Mouse (Mus musculus): ENCODE data around the gene Grip1. TPM values are rescaled to one million over a fixed set of nuclear protein-coding genes. Genes with fewer than 3 reads are reported as not detected.
A peak's percentile ranks its signal among the peaks of the same experiment; 100 is the strongest.

The Grip1 gene
- polyA plus RNA-seq, 1 experiment from 2014 or later: 4.8 TPM

GRCm38 (mm10) chr10:120061238-120062130 is 607.9 kb downstream of the Grip1 start:
- Histone ChIP-seq H3K4me2 (replicated peaks) (no peak overlapping the region), H3K4me3 (replicated peaks) (no peak overlapping the region), H3K9ac (no peak overlapping the region), H3K4me1 (no peaks in the 10 kb centered on the region), H3K9me3 (replicated peaks) (no peaks in the 10 kb centered on the region), H3K27me3 (no peaks in the 10 kb centered on the region), H3K36me3 (no peaks in the 10 kb centered on the region), H3K27ac (replicated peaks) (no peak overlapping the region)
- ATAC-seq (ENCODE audit: insufficient number of reproducible peaks, low FRiP score, low TSS enrichment, low read depth): no peak
- 78% methylated on average over 24 of the region's 24 CpGs for whole genome bisulfite sequencing

- Histone ChIP-seq H3K4me3 (replicated peaks) (no peak overlapping the region), H3K27me3 (no peaks in the 10 kb centered on the region), H3K9me3 (replicated peaks) (no peaks in the 10 kb centered on the region), H3K27ac (replicated peaks) (no peak overlapping the region), H3K36me3 (no peaks in the 10 kb centered on the region), H3K4me2 (replicated peaks) (no peak overlapping the region), H3K9ac (no peak overlapping the region), H3K4me1 (no peaks in the 10 kb centered on the region)
- 20% methylated on average over 5 of the region's 5 CpGs for WGBS
- no peak for ATAC-seq (ENCODE audit: insufficient number of reproducible peaks, low FRiP score, low TSS enrichment, low read depth)
Measured at GRCm38 (mm10) chr10:120064424-120064823, 610.8 kb downstream of the Grip1 start.

GRCm38 (mm10) chr10:120066319-120066718 is 612.7 kb downstream of the Grip1 start:
- Histone ChIP-seq H3K4me2 (replicated peaks) (no peak overlapping the region), H3K36me3 (no peaks in the 10 kb centered on the region), H3K4me3 (replicated peaks) (no peak overlapping the region), H3K9ac (no peak overlapping the region), H3K9me3 (replicated peaks) (no peaks in the 10 kb centered on the region), H3K27me3 (no peaks in the 10 kb centered on the region), H3K27ac (replicated peaks) (no peak overlapping the region), H3K4me1 (no peaks in the 10 kb centered on the region)
- 91% methylated on average over 10 of the region's 10 CpGs for WGBS
- no peak for ATAC-seq (ENCODE audit: insufficient number of reproducible peaks, low FRiP score, low TSS enrichment, low read depth)

GRCm38 (mm10) chr10:120077850-120078249 is 624.2 kb downstream of the Grip1 start:
- 79% methylated on average over 3 of the region's 3 CpGs for WGBS
- no peak overlapping the region for H3K9ac ChIP-seq

GRCm38 (mm10) chr10:120092548-120092947 is 638.9 kb downstream of the Grip1 start:
- Histone ChIP-seq H3K4me3 (replicated peaks) (no peak overlapping the region), H3K9me3 (replicated peaks) (no peaks in the 10 kb centered on the region), H3K27ac (replicated peaks) (no peak overlapping the region), H3K27me3 (no peaks in the 10 kb centered on the region), H3K36me3 (peaks cover 77% of the 10 kb centered on the region), H3K9ac (no peak overlapping the region), H3K4me2 (replicated peaks) (no peak overlapping the region), H3K4me1 (no peaks in the 10 kb centered on the region)
- WGBS: 82% methylated on average over 12 of the region's 12 CpGs
- ATAC-seq (ENCODE audit: insufficient number of reproducible peaks, low FRiP score, low TSS enrichment, low read depth): no peak

More at GRCm38 (mm10) chr10:120077850-120078249, 624.2 kb downstream of the Grip1 start:
- no peak overlapping the region for H3K4me2 ChIP-seq (replicated peaks)
- peaks cover 22% of the 10 kb centered on the region for H3K36me3 ChIP-seq
- H3K9me3 ChIP-seq (replicated peaks): no peaks in the 10 kb centered on the region
- H3K4me1 ChIP-seq: no peaks in the 10 kb centered on the region
- no peak overlapping the region for H3K4me3 ChIP-seq (replicated peaks)
- 0 out of 2 replicates have a peak, but pooled peaks have one; percentile 29 for ATAC-seq (ENCODE audit: insufficient number of reproducible peaks, low FRiP score, low TSS enrichment, low read depth)
- no peak overlapping the region for H3K27ac ChIP-seq (replicated peaks)
- no peaks in the 10 kb centered on the region for H3K27me3 ChIP-seq

GRCm38 (mm10) chr10:120095136-120095535 is 641.5 kb downstream of the Grip1 start:
- no peak for ATAC-seq (ENCODE audit: insufficient number of reproducible peaks, low FRiP score, low TSS enrichment, low read depth)
- 78% methylated on average over 9 of the region's 9 CpGs for WGBS
- Histone ChIP-seq H3K4me2 (replicated peaks) (no peak overlapping the region), H3K36me3 (peaks cover 65% of the 10 kb centered on the region), H3K27ac (replicated peaks) (no peak overlapping the region), H3K4me3 (replicated peaks) (no peak overlapping the region), H3K9me3 (replicated peaks) (no peaks in the 10 kb centered on the region), H3K27me3 (no peaks in the 10 kb centered on the region), H3K4me1 (no peaks in the 10 kb centered on the region), H3K9ac (no peak overlapping the region)

- no peak overlapping the region for H3K9ac ChIP-seq
- H3K4me1 ChIP-seq: no peaks in the 10 kb centered on the region
- H3K36me3 ChIP-seq: peaks cover 67% of the 10 kb centered on the region
- no peak overlapping the region for H3K4me2 ChIP-seq (replicated peaks)
- no peak for ATAC-seq (ENCODE audit: insufficient number of reproducible peaks, low FRiP score, low TSS enrichment, low read depth)
- H3K9me3 ChIP-seq (replicated peaks): no peaks in the 10 kb centered on the region
- H3K4me3 ChIP-seq (replicated peaks): no peak overlapping the region
- no peaks in the 10 kb centered on the region for H3K27me3 ChIP-seq
- 91% methylated on average over 5 of the region's 5 CpGs for WGBS
- H3K27ac ChIP-seq (replicated peaks): no peak overlapping the region
Measured at GRCm38 (mm10) chr10:120095716-120096115, 642.1 kb downstream of the Grip1 start.

GRCm38 (mm10) chr10:120097564-120097963 is 643.9 kb downstream of the Grip1 start:
- peaks cover 57% of the 10 kb centered on the region for H3K36me3 ChIP-seq

GRCm38 (mm10) chr10:120100806-120101205 is 647.2 kb downstream of the Grip1 start:
- no peak for ATAC-seq (ENCODE audit: insufficient number of reproducible peaks, low FRiP score, low TSS enrichment, low read depth)
- H3K9me3 ChIP-seq (replicated peaks): no peaks in the 10 kb centered on the region
- H3K4me1 ChIP-seq: no peaks in the 10 kb centered on the region
- H3K36me3 ChIP-seq: peaks cover 54% of the 10 kb centered on the region; the same call in 1 of the 2 replicates
- 94% methylated on average over 1 of the region's 1 CpGs for WGBS
- no peak overlapping the region for H3K9ac ChIP-seq
- no peak overlapping the region for H3K4me2 ChIP-seq (replicated peaks)
- no peak overlapping the region for H3K4me3 ChIP-seq (replicated peaks)
- no peak overlapping the region for H3K27ac ChIP-seq (replicated peaks)
- H3K27me3 ChIP-seq: no peaks in the 10 kb centered on the region

More at GRCm38 (mm10) chr10:120097564-120097963, 643.9 kb downstream of the Grip1 start:
- H3K9ac ChIP-seq: no peak overlapping the region
- H3K4me2 ChIP-seq (replicated peaks): no peak overlapping the region
- no peak for ATAC-seq (ENCODE audit: insufficient number of reproducible peaks, low FRiP score, low TSS enrichment, low read depth)
- no peak overlapping the region for H3K4me3 ChIP-seq (replicated peaks)
- no peaks in the 10 kb centered on the region for H3K9me3 ChIP-seq (replicated peaks)
- 89% methylated on average over 5 of the region's 5 CpGs for WGBS
- no peaks in the 10 kb centered on the region for H3K4me1 ChIP-seq
- no peak overlapping the region for H3K27ac ChIP-seq (replicated peaks)
- H3K27me3 ChIP-seq: no peaks in the 10 kb centered on the region

GRCm38 (mm10) chr10:120111691-120112319 is 658.2 kb downstream of the Grip1 start:
- Histone ChIP-seq H3K4me1 (peaks cover 2% of the 10 kb centered on the region; the same call in 1 of the 2 replicates), H3K27me3 (no peaks in the 10 kb centered on the region), H3K9ac (0 out of 2 replicates have a peak overlapping the region, but pooled peaks have one; percentile 35), H3K27ac (replicated peaks) (0 out of 2 replicates have a peak overlapping the region, but pooled peaks have one; percentile 85), H3K4me2 (replicated peaks) (peak overlapping the region; percentile 63), H3K4me3 (replicated peaks) (peak overlapping the region; percentile 70), H3K9me3 (replicated peaks) (no peaks in the 10 kb centered on the region), H3K36me3 (peaks cover 12% of the 10 kb centered on the region)
- ATAC-seq (ENCODE audit: insufficient number of reproducible peaks, low FRiP score, low TSS enrichment, low read depth): no peak
- WGBS: 78% methylated on average over 3 of the region's 3 CpGs
